Mouse (Mus musculus) left cerebral cortex, postnatal 25 days (tissue): ENCODE measurements at regions not wholly inside any gene's neighbourhood (a gene's known extent, or its start where the extent isn't known, plus 50 kb on each side); places are given as distances from the start of the nearest gene placed in this dataset.

ENCODE experiments used
- DNase-seq, 2 experiments: peaks; one replicate each; pipeline ENCODE4 v3.0.0; 2022; ENCODE audit warnings: low spot score in 2 of 2, mixed read lengths in 1 of 2
- intact Hi-C: fragments of 180-260 bp; cut with DNase I; formaldehyde crosslinking; loops from one replicate; pipeline ENCODE4 v1.15.1; 2025

DNA sequence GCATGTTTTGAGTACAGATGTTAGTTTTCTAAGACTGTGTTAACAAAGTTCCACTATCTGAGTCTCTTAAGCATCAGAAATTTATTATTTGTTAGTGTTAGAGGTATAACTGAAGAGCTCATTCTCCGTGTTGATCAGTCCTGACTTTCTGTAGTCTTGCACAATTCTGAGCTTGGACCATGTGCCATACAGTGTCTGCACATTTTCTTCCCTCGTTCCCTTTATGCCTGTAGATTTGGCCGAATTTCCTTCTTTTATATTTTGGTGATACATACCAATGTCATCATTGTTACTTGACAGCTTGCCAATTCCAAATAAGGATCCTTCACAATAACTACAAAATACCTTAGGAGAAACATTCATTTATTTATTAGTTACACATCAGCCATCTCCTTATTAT, 877.1 kb upstream of the 1700009N14Rik start:
- intact Hi-C loops = no loop called here
- DNase-seq = peak in 1 of 2 experiments; percentile 6

DNA sequence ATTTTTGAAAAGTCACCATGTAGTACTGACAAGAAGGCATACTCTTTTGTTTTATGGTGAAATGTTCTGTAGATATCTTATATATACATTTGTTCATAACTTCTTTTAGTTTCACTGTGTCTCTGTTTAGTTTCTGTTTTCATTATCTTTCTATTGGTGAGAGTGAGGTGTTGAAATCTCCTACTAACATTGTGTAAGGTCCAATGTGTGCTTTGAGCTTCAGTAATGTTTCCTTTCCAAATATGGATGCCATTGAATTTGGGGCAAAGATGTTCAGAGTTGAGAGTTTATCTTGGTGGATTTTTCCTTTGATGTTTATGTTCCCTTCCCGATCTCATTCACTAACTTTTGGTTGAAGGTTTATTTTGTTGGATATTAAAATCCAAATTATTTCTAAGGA, 859.7 kb upstream of the 1700009N14Rik start:
- DNase-seq = no peak
- intact Hi-C loops = no loop called here
